Mouse (Mus musculus) erythroblast, embryonic 14.5 days (primary cell): Measurements from ENCODE around the gene Mamdc2.

ENCODE experiments used
- GATA1 ChIP-seq: IDR thresholded peaks from 2 replicates; pipeline ENCODE4 v1.6.1; 2012; ENCODE audit warnings: low read length, inconsistent platforms, mixed read lengths
- TAL1 ChIP-seq: IDR thresholded peaks from 3 replicates; pipeline ENCODE4 v1.6.1; 2012; ENCODE audit warnings: low read length, inconsistent platforms, mixed read lengths

DNA sequence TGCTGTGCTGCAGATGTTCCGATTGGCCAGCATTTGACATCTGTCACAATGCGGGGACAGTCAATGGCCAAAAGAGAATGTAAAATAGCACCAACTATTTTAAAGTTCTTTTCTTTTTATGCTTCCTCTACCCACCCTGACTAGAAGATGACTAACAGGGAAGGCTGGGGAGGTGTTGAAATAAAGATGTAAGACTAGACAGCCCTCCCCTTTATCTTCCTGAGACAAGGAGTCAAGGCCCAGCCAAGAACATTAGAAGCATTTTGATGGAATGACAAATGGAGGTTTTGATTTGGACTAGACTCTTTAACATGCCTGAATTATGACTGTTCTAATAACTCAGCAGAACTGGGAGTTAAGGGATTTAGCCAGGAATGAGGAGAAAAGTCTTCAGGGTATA lies 118.9 kb downstream of the Mamdc2 start:
- no peak for TF ChIP-seq GATA1
- no peak for TF ChIP-seq TAL1
